Mouse (Mus musculus): Measurements from ENCODE around the gene Gmppa.

DNA sequence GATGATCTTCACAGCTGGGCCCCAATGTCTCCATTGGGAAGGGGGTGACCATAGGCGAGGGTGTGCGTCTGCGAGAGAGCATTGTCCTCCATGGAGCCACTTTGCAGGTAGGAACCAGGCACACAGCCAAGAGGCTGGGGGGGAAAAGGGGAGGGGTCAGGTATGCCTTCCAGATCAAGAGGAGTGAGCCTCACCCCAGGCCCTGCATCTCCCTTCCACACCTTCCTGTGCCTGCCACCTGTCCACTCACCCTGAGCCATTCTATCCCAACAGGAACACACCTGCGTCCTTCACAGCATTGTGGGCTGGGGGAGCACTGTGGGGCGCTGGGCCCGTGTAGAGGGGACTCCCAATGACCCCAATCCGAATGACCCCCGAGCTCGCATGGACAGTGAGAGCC is 6.4 kb downstream of the Gmppa start:
- TF ChIP-seq CTCF (conservative IDR thresholded peaks at IDR 0.05; ENCODE audit: insufficient read depth, insufficient read length, low read depth, low read length) (no peak), POLR2A (IDR thresholded peaks at IDR 0.05; ENCODE audit: low read depth, low read length) (no peak)

Measured in kidney, adult 2 months (tissue).